Comparison of ENCODE assay signal across 10 mouse cellular contexts in the genomic region with DNA sequence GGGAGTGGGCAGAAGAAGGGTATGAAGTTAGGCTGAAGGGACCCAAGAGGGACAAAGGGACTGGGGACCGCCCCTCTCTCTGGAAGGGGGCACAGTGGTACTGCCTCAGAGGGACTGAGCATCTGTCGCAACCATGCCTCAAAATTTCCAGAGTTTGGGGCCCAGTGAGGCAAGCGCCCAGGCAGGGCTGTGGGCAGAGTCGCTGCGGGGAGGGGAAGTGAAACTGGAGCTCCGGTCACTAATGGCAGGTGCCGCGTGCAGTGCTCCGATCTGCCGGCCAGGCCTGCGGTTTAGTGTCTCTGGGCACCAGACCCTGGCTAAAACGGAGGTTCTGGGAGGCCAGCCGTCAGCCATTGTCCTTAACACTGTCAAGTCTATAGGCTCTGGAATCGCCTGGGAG.
DNase-seq lines count a peak whose midpoint lies in the region.
"Had no signal": no experiment of that assay in that cellular context is flagged by ENCODE, and none has a peak within 500 bp of the region (broad histone marks: within the 10 kb centered on the region; RNA-seq: fewer than 3 reads in every experiment).

No protein-coding gene starts in this region.

- DNase-seq in adrenal gland, adult 2 months, result peak; percentile 36
- DNase-seq in adrenal gland, postnatal 25 days, result no peak
- peak; percentile 61 for DNase-seq in layer of hippocampus, adult 9-11 months
- DNase-seq in layer of hippocampus, postnatal 25 days (ENCODE audit: extremely low spot score in 1 of 2, low spot score in 1 of 2), result no peak
- peak; percentile 16 for DNase-seq in lung, postnatal 10 days
- DNase-seq in spleen, postnatal 14 days (ENCODE audit: low spot score in 2 of 2), result peak; percentile 44 to 51
- DNase-seq in T-cell, adult 2 months (ENCODE audit: low spot score), result no peak
- no peak for DNase-seq in kidney, postnatal 10 days
- DNase-seq: cerebellum, adult 11-12 months; left cerebral cortex, postnatal 4 days had no signal

Comparison
In these comparisons a context has a peak if more than half of its experiments do, and no peak if none do; other contexts are left out.
1. DNase-seq: peak in adrenal gland, adult 2 months (single experiment), layer of hippocampus, adult 9-11 months (single experiment), lung, postnatal 10 days (single experiment) and spleen, postnatal 14 days (2 of 2); none in adrenal gland, postnatal 25 days (single experiment), layer of hippocampus, postnatal 25 days (0 of 2), T-cell, adult 2 months (single experiment) and kidney, postnatal 10 days (single experiment).